Mouse (Mus musculus): ENCODE results near the gene Srms. TPM values are rescaled to one million over a fixed set of nuclear protein-coding genes. Genes with fewer than 3 reads are reported as not detected.

Srms gene
- total RNA-seq, 4 experiments from 2014 or later: 0.30 to 0.46 (median 0.38) TPM

DNA sequence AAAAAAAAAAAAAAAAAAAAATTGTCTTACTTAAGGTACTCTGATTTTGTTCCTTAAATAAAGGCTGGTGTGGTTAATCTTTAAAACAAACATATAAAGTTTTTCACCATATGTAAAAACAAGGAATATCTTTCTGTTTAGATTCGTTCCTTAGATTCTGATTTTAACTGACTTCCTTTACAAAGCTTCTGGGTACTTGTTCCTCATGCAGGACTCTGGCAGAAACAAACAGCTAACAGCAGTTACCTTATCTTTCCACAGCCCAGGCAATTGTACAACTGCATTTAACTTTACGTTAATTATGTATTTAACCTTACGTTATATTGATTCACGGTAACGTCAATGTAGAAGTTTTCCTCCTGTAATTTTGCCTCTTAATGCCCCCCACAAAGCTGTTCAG is 46.5 kb downstream of the Srms start:
- no peak for DNase-seq (ENCODE audit: low spot score)

DNA sequence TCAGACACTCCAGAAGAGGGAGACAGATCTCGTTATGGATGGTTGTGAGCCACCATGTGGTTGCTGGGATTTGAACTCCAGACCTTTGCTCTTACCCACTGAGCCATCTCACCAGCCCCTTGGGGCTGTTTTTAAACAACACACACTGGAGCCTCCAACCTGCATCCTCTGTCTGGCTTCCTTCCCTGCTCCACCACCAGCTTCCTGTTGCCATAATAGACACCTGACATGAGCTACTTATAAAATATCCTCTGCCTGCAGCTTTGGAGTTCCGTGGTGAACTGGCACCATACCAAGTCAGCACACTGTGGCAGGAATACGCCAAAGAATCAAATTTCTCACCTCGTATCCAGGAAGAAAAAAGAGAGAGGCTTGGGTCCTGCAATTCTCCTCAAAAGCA is 52.2 kb downstream of the Srms start:
- DNase-seq (ENCODE audit: low spot score): no peak

DNA sequence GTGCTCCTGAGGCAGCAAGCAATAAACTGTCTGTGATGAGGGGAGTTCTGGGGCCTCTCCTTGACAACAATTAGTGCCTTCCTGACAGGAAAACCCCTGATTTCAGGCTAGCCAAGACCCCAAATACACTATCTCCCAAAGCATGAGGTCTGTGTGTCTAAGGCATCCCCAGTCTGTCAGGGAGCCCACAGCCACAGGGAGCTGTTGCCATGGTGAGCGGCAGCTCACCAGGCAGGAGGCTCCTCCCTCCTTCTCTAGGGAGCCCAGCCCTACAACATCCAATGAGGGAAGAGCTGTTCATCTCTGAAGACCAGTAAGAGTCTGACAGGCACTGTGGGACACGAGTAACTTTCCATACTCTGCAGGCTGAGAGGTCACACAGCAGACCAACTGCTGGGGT is 53.2 kb downstream of the Srms start:
- DNase-seq (ENCODE audit: low spot score): no peak

DNA sequence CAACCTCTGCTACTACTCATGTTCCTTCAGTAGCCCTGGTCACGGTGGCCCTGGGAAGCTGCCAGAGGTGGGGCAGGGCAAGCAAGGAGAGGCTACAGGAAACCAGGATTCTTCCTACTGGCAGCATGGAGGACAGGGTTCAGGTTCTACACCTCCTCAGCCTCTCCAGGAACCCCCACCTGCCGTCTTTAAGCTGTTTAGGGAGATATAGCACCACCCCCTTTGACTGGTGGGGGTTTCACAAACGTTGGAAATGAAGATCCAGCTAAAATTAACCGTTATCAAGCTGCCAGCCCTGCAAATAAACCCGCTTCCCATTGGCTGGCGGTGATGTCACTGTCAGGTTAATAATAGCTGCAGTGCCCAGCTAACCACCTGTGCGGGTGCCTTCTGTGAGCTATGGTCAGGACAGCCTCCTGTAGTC is 53.9 kb downstream of the Srms start:
- DNase-seq (ENCODE audit: low spot score): peak; percentile 69

DNA sequence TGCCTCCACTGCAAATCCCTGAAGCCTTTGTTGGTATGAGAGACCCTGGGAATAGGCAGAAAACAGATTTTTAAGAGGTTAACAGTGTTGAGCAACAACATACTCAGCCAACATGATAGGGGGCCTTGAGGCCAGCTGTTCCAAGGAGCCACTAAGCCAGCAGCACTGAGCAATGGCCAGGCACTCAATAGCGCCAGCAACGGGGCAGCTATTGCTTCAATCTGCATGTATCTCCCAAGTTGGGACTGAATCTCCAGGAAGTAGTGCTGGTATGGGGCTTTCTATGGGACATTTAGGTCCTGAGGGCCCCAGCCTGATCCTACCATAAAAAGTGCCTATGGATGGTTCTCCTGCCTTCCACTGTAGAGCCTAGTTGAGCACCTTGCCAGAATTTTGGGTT is 54.5 kb downstream of the Srms start:
- DNase-seq (ENCODE audit: low spot score): no peak

DNA sequence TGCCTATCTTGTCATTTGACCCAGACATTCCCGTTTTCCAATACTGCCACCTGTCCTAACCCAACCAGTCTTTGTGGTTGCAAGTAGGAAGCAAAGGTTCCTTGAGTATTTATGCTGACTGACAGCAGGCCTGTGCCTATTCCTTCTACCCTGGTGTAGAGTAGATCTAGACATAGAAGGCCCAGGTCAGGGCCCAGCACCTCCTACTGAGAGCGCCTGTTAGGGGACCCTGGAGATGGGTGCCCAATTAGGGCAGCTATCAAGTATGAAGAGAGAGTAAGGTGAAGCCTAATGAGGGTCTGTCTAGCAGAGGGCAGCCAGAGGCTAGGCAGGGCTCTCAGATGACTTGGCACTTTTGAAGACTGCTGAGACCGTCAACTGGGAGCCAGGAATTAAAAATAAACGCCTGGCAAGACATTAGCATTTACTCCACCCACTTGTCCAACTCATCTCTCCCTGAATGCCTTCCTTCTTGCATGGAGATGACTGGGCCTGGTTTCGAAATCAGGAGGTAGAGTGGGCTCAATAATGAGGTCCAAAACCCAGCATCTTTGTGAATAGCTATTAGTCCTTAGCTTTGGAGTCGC is 55.2 kb downstream of the Srms start:
- DNase-seq (ENCODE audit: low spot score): no peak

DNA sequence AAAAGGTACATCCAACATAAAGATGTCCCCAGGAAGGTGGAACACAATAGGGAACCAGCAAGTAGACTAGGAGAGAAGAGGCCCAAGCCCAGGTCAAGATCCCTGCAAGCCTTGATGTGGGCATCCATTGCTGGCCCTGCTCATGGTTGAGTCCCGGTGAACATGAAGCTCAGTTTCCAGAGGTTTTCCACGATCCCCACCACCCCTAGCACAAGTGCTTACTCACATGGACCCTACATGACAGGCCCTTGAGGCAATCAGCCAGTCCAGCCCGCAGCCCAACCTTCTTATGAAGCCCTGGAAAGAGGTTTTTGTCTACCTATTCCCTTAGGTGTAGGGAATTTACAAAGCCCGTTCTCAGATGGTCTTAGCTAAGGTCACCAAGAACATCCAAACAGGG is 55.8 kb downstream of the Srms start:
- DNase-seq (ENCODE audit: low spot score): no peak

DNA sequence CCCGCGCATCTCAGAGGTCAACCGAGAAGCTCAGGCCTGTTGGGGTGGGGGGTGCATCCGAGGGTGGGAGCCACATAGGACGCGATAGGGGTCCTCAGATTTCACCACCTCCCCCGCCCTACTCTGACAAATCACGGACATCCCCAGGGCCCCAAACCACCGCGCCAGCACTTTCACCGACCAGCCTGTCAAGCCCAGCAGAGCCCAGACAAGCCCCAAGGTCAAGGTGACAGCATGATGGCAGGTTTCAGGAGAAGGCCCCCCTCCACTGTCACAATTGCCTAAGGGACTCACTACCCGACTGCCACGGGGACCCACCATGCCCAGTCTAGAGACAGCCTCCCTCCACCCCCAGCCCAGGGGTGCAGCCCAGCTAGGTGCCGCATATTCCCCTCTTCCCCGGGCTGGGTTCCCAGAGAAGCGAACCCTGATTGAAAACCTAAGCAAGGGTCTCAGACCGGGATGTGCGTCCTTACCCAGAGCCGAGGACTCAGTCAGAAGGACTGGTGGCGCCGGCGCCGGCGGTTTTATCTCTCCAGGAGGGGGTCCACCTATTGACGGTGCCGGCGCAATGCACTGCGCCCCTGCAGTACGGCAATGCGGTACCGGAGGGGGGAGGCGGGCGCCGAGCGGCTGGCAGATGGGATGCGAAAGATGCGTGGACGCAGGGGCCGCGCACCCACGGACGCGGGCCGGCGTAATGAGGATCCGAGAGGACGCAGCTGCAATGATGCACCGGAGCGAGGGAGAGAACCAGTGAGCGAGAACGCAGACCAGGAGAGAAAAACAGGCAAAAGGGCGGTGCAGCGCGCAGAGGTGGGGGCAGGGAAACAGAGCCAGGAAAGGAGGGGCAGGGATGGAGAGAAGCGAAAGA is 56.5 kb downstream of the Srms start, which contains the start of gene Eef1a2:
Eef1a2 (minus strand) TSS at position 767 of the 874 bp plus-strand sequence.
- DNase-seq (ENCODE audit: low spot score): no peak

DNA sequence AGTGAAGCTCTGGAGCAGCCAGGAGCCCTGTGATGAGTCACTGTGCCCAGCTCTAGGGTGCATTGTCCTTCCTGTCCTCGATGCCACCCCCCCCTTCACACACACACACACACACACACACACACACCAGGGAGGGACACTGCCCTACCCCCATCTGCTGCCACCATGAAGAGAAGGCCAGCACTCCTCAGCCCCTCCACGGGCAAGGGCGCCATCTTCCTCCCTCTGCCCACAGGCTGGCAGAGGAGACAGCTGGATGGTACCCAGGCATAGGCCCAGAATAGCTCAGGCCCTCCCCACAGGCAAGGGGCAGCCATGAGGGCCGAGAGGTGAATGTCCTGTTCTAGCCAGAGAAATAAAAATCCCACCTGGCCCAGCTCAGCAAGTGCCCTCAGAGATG is 57.2 kb downstream of the Srms start:
- DNase-seq (ENCODE audit: low spot score): no peak

Other genes with a start within 250 kb of the Srms start
- gene Arfgap1, start 246.0 kb downstream of the Srms start, total RNA-seq (2022): 10 to 100 TPM; 28.1 to 35.6 (median 33.2) TPM
- gene Col20a1, start 226.7 kb downstream of the Srms start, total RNA-seq (2022): under 1 TPM; 0.19 to 0.75 (median 0.28) TPM
- gene Chrna4, start 169.6 kb downstream of the Srms start, total RNA-seq (2022): not detected
- under 1 TPM in 3 of 4 experiments, not detected in 1; 0.06 to 0.12 (median 0.09) TPM for gene Kcnq2, start 77.9 kb downstream of the Srms start, total RNA-seq (2022)
- 1,000 to 10,000 TPM; 1,613 to 1,715 (median 1,670) TPM for gene Eef1a2, start 56.2 kb downstream of the Srms start, total RNA-seq (2022)
- 10 to 100 TPM; 45.3 to 54.3 (median 52.4) TPM for gene Ppdpf, start 25.9 kb downstream of the Srms start, total RNA-seq (2022)
- gene Ptk6, start 10.4 kb downstream of the Srms start, total RNA-seq (2022): not detected
- gene Fndc11, start 6.8 kb upstream of the Srms start, total RNA-seq (2022): not detected
- gene Helz2, start 28.8 kb upstream of the Srms start, total RNA-seq (2022): 1 to 10 TPM; 7.9 to 9.5 (median 9.0) TPM
- gene Gmeb2, start 74.8 kb upstream of the Srms start, total RNA-seq (2022): 1 to 10 TPM; 6.9 to 8.8 (median 7.7) TPM
- gene Stmn3, start 101.3 kb upstream of the Srms start, total RNA-seq (2022): under 1 TPM in 2 of 4 experiments, not detected in 2; 0.30 to 0.47 TPM
- 10 to 100 TPM in 2 of 4 experiments, 1 to 10 TPM in 2; 8.1 to 13.0 (median 10.0) TPM for gene Rtel1, start 106.6 kb upstream of the Srms start, total RNA-seq (2022)
- 10 to 100 TPM; 17.4 to 22.9 (median 18.1) TPM for gene Zgpat, start 151.7 kb upstream of the Srms start, total RNA-seq (2022)
- gene Arfrp1, start 152.2 kb upstream of the Srms start, total RNA-seq (2022): 10 to 100 TPM; 50.2 to 56.0 (median 53.9) TPM
- gene Lime1, start 166.9 kb upstream of the Srms start, total RNA-seq (2022): 1 to 10 TPM; 4.6 to 5.1 (median 4.8) TPM
- gene Zbtb46, start 246.2 kb upstream of the Srms start, total RNA-seq (2022): 10 to 100 TPM in 2 of 4 experiments, 1 to 10 TPM in 2; 8.9 to 11.5 (median 10.5) TPM